ENCODE assay signal across 8 mouse cellular contexts in the genomic region with DNA sequence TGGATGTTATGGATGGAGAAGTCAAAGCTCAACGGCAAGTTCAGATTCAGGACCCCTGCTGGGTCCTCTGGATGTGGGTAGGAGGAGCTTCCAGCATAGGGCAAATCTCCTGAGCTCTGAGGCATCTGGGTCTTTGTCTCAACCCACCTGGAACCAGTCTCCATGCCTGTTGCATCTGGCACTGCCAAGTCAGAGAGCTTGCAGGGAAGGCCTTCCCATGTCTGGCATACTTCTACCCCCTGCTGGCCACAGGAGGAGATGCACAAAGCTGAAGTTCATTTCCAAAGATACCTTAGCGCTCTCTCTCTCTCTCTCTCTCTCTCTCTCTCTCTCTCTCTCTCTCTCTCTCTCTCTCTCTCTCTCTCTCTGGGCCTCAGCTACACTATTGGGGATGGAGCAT. TPM values are rescaled to one million over a fixed set of nuclear protein-coding genes. Genes with fewer than 3 reads are reported as not detected.
DNase-seq lines count a peak whose midpoint lies in the region; ATAC-seq and TF ChIP-seq lines count a peak whose summit lies in the region.

No protein-coding gene starts in this region.

- no peak overlapping the region for H3K4me2 ChIP-seq in neural tube, embryonic 11.5 days (ENCODE audit: low read depth)
- no peak overlapping the region for H3K4me2 ChIP-seq in liver, embryonic 13.5 days
- H3K4me2 ChIP-seq in neural tube, embryonic 15.5 days: no peak overlapping the region

- ATAC-seq in neural tube, embryonic 11.5 days (ENCODE audit: insufficient read depth, low FRiP score, low TSS enrichment): no peak
- ATAC-seq in inflammation-experienced regulatory T-cells, adult 6 months: peak; percentile 93
- 0 out of 2 replicates have a peak, but pooled peaks have one; percentile 30 for ATAC-seq in liver, embryonic 13.5 days (ENCODE audit: low read depth)
- ATAC-seq in neural tube, embryonic 15.5 days (ENCODE audit: low FRiP score): peak; percentile 63; the same call in 1 of the 2 replicates

- peaks cover 9% of the 10 kb centered on the region; the same call in 1 of the 2 replicates for H3K4me1 ChIP-seq in neural tube, embryonic 11.5 days (ENCODE audit: control insufficient read depth, insufficient read depth, low read length)
- 0 out of 2 replicates have a peak, but pooled peaks cover 3% of the 10 kb centered on the region for H3K4me1 ChIP-seq in embryonic fibroblast, embryonic 13.5 days (ENCODE audit: control insufficient read depth, insufficient read depth, low read length)
- H3K4me1 ChIP-seq in liver, embryonic 13.5 days (replicated peaks): peaks cover 50% of the 10 kb centered on the region
- peaks cover 9% of the 10 kb centered on the region; the same call in 1 of the 2 replicates for H3K4me1 ChIP-seq in neural tube, embryonic 15.5 days

- 56% methylated on average over 2 of the region's 2 CpGs for WGBS in neural tube, embryonic 11.5 days
- WGBS in liver, embryonic 13.5 days (ENCODE audit: insufficient replicate concordance): 85% methylated on average over 2 of the region's 2 CpGs
- WGBS in neural tube, embryonic 15.5 days: 50% methylated on average over 2 of the region's 2 CpGs

- H3K27ac ChIP-seq in neural tube, embryonic 11.5 days (ENCODE audit: low read depth, low read length): no peak overlapping the region
- no peak overlapping the region for H3K27ac ChIP-seq in embryonic fibroblast, embryonic 13.5 days (ENCODE audit: insufficient read depth, low read length)
- no peak overlapping the region for H3K27ac ChIP-seq in liver, embryonic 13.5 days
- H3K27ac ChIP-seq in neural tube, embryonic 15.5 days (replicated peaks): no peak overlapping the region

- TF ChIP-seq CTCF in embryonic fibroblast, embryonic 13.5 days (IDR thresholded peaks at IDR 0.05; ENCODE audit: borderline replicate concordance, insufficient read depth, low read length): peak; percentile 80; the same call in 1 of the 2 replicates

- H3K9me3 ChIP-seq in neural tube, embryonic 11.5 days (ENCODE audit: control insufficient read depth, low read length): no peaks in the 10 kb centered on the region
- H3K9me3 ChIP-seq in liver, embryonic 13.5 days (replicated peaks): no peaks in the 10 kb centered on the region
- H3K9me3 ChIP-seq in neural tube, embryonic 15.5 days (replicated peaks): no peaks in the 10 kb centered on the region

- no peaks in the 10 kb centered on the region for H3K27me3 ChIP-seq in neural tube, embryonic 11.5 days (ENCODE audit: control insufficient read depth, insufficient read depth, low read length)
- H3K27me3 ChIP-seq in liver, embryonic 13.5 days: no peaks in the 10 kb centered on the region
- H3K27me3 ChIP-seq in neural tube, embryonic 15.5 days (replicated peaks): no peaks in the 10 kb centered on the region

- H3K36me3 ChIP-seq in neural tube, embryonic 11.5 days (ENCODE audit: control insufficient read depth, insufficient read depth, low read length): no peaks in the 10 kb centered on the region; the same call in none of the 2 replicates
- H3K36me3 ChIP-seq in liver, embryonic 13.5 days: peaks cover 99% of the 10 kb centered on the region
- no peaks in the 10 kb centered on the region for H3K36me3 ChIP-seq in neural tube, embryonic 15.5 days

- H3K4me3 ChIP-seq in neural tube, embryonic 11.5 days (ENCODE audit: low read depth, low read length): no peak overlapping the region
- H3K4me3 ChIP-seq in embryonic fibroblast, embryonic 13.5 days (ENCODE audit: insufficient read depth, low read length): no peak overlapping the region
- no peak overlapping the region for H3K4me3 ChIP-seq in liver, embryonic 13.5 days (replicated peaks)
- H3K4me3 ChIP-seq in neural tube, embryonic 15.5 days (replicated peaks): no peak overlapping the region

- TF ChIP-seq POLR2A in embryonic fibroblast, embryonic 13.5 days (IDR thresholded peaks at IDR 0.05; ENCODE audit: low read depth, low read length): no peak

- peak; percentile 41 for DNase-seq in neural tube, embryonic 11.5 days (ENCODE audit: low spot score)
- no peak for DNase-seq in neural tube, embryonic 10.5 days (ENCODE audit: extremely low spot score, low spot score)
- DNase-seq in T-cell, adult 2 months (ENCODE audit: low spot score): peak; percentile 31
- DNase-seq in liver, embryonic 13.5 days: peak; percentile 31
- DNase-seq in right cerebral cortex, postnatal 25 days: no peak

- no peak overlapping the region for H3K9ac ChIP-seq in neural tube, embryonic 11.5 days (ENCODE audit: low read length)
- H3K9ac ChIP-seq in liver, embryonic 13.5 days: no peak overlapping the region
- no peak overlapping the region for H3K9ac ChIP-seq in neural tube, embryonic 15.5 days (replicated peaks)

RNA-seq across cellular contexts. Expression of a gene that starts 17.1 kb away (rescaled TPM):
- polyA plus RNA-seq in neural tube, embryonic 11.5 days (2014; fragmentation: Nextera tagmentation; extraction: Ambion mirVana): 17.8 and 19.1 TPM in 2 replicates
- 6.6 and 8.7 TPM in 2 replicates for polyA plus RNA-seq in embryonic fibroblast, embryonic 13.5 days (2011; ENCODE audit: insufficient read length, low read depth, missing spikeins)
- polyA plus RNA-seq in inflammation-experienced regulatory T-cells, adult 6 months (2017; shearing (Covaris generic)): 1 to 10 TPM; 1.9 to 9.1 (median 5.9) TPM
- polyA plus RNA-seq in liver, embryonic 13.5 days (2015; fragmentation: Nextera tagmentation; extraction: Ambion mirVana): 138 and 178 TPM in 2 replicates
- polyA plus RNA-seq in neural tube, embryonic 15.5 days (2015; fragmentation: Nextera tagmentation; extraction: Ambion mirVana): 1.3 and 5.0 TPM in 2 replicates

RNA-seq across cellular contexts. Expression of a gene that starts 28.9 kb away (rescaled TPM):
- 53.3 and 56.6 TPM in 2 replicates for polyA plus RNA-seq in neural tube, embryonic 11.5 days (2014; fragmentation: Nextera tagmentation; extraction: Ambion mirVana)
- polyA plus RNA-seq in embryonic fibroblast, embryonic 13.5 days (2011; ENCODE audit: insufficient read length, low read depth, missing spikeins): 25.3 and 31.1 TPM in 2 replicates
- 10 to 100 TPM; 25.4 to 39.8 (median 38.8) TPM for polyA plus RNA-seq in inflammation-experienced regulatory T-cells, adult 6 months (2017; shearing (Covaris generic))
- 46.8 and 51.5 TPM in 2 replicates for polyA plus RNA-seq in liver, embryonic 13.5 days (2015; fragmentation: Nextera tagmentation; extraction: Ambion mirVana)
- 78.9 and 86.0 TPM in 2 replicates for polyA plus RNA-seq in neural tube, embryonic 15.5 days (2015; fragmentation: Nextera tagmentation; extraction: Ambion mirVana)

RNA-seq across cellular contexts. Expression of a gene that starts 30.8 kb away (rescaled TPM):
- 7.2 TPM in 2 replicates for polyA plus RNA-seq in neural tube, embryonic 11.5 days (2014; fragmentation: Nextera tagmentation; extraction: Ambion mirVana)
- polyA plus RNA-seq in embryonic fibroblast, embryonic 13.5 days (2011; ENCODE audit: insufficient read length, low read depth, missing spikeins): 1.2 and 1.3 TPM in 2 replicates
- not detected for polyA plus RNA-seq in inflammation-experienced regulatory T-cells, adult 6 months (2017; shearing (Covaris generic))
- not detected in 2 replicates for polyA plus RNA-seq in liver, embryonic 13.5 days (2015; fragmentation: Nextera tagmentation; extraction: Ambion mirVana)
- polyA plus RNA-seq in neural tube, embryonic 15.5 days (2015; fragmentation: Nextera tagmentation; extraction: Ambion mirVana): 3.6 and 3.9 TPM in 2 replicates

RNA-seq across cellular contexts. Expression of a gene that starts 33.3 kb away (rescaled TPM):
- polyA plus RNA-seq in neural tube, embryonic 11.5 days (2014; fragmentation: Nextera tagmentation; extraction: Ambion mirVana): 0.29 TPM in 1 of 2 replicates, not detected in the other
- not detected in 2 replicates for polyA plus RNA-seq in embryonic fibroblast, embryonic 13.5 days (2011; ENCODE audit: insufficient read length, low read depth, missing spikeins)
- polyA plus RNA-seq in inflammation-experienced regulatory T-cells, adult 6 months (2017; shearing (Covaris generic)): not detected
- polyA plus RNA-seq in liver, embryonic 13.5 days (2015; fragmentation: Nextera tagmentation; extraction: Ambion mirVana): 0.23 and 0.24 TPM in 2 replicates
- not detected in 2 replicates for polyA plus RNA-seq in neural tube, embryonic 15.5 days (2015; fragmentation: Nextera tagmentation; extraction: Ambion mirVana)

RNA-seq across cellular contexts. Expression of a gene that starts 57.1 kb away (rescaled TPM):
- polyA plus RNA-seq in neural tube, embryonic 11.5 days (2014; fragmentation: Nextera tagmentation; extraction: Ambion mirVana): 32.8 and 34.9 TPM in 2 replicates
- 17.1 and 17.6 TPM in 2 replicates for polyA plus RNA-seq in embryonic fibroblast, embryonic 13.5 days (2011; ENCODE audit: insufficient read length, low read depth, missing spikeins)
- 10 to 100 TPM; 92.1 to 96.3 (median 93.4) TPM for polyA plus RNA-seq in inflammation-experienced regulatory T-cells, adult 6 months (2017; shearing (Covaris generic))
- 404 and 444 TPM in 2 replicates for polyA plus RNA-seq in liver, embryonic 13.5 days (2015; fragmentation: Nextera tagmentation; extraction: Ambion mirVana)
- polyA plus RNA-seq in neural tube, embryonic 15.5 days (2015; fragmentation: Nextera tagmentation; extraction: Ambion mirVana): 20.1 and 30.9 TPM in 2 replicates

Comparison
In these comparisons a context has a peak if more than half of its experiments do, and no peak if none do; other contexts are left out.
1. DNase-seq: peak in neural tube, embryonic 11.5 days (single experiment), T-cell, adult 2 months (single experiment) and liver, embryonic 13.5 days (single experiment); none in neural tube, embryonic 10.5 days (single experiment) and right cerebral cortex, postnatal 25 days (single experiment).